Mouse (Mus musculus) olfactory bulb, adult 2 months (tissue): ENCODE data around the gene Clybl. TPM values are rescaled to one million over a fixed set of nuclear protein-coding genes. Genes with fewer than 3 reads are reported as not detected.

Experiments used
- H3K27ac ChIP-seq: fragments of 200-500 bp; 2 replicates; pipeline ENCODE4 v1.5.1; 2012; ENCODE audit warnings: low read depth, low read length; ENCODE audit not compliant: insufficient read depth
- H3K4me1 ChIP-seq: fragments of 200-500 bp; 2 replicates; pipeline ENCODE4 v1.6.1; 2012; ENCODE audit warnings: low read length; ENCODE audit not compliant: control insufficient read depth, insufficient read depth
- H3K4me3 ChIP-seq: fragments of 200-500 bp; 2 replicates; pipeline ENCODE4 v1.5.1; 2012; ENCODE audit warnings: mild to moderate bottlenecking, low read depth, low read length, moderate library complexity; ENCODE audit not compliant: insufficient read depth
- CTCF ChIP-seq: fragments of 200-500 bp; IDR thresholded peaks from 2 replicates; pipeline ENCODE4 v1.5.1; 2012; ENCODE audit warnings: low read depth, mild to moderate bottlenecking, low read length, moderate library complexity; ENCODE audit not compliant: insufficient read depth
- POLR2A ChIP-seq: fragments of 200-500 bp; IDR thresholded peaks from 2 replicates; pipeline ENCODE4 v1.6.1; 2012; ENCODE audit warnings: mild to moderate bottlenecking, low read depth, low read length, moderate library complexity; ENCODE audit not compliant: insufficient read depth
- WGBS: fragments of 180-500 bp; shearing (Covaris S2); methylation state at CpG from one replicate; pipeline ENCODE4 v1.1.7; 2018; 5-methylcytosine and 5-hydroxymethylcytosine counted together
- polyA plus RNA-seq: library from polyadenylated mRNA; stranded (reverse); fragments of >200 nt; gene quantifications from 2 replicates; pipeline ENCODE4 v1.2.4, GENCODE M21; 2012; ENCODE audit warnings: low replicate concordance; ENCODE audit not compliant: missing spikeins, insufficient read depth, insufficient read length

Clybl gene
- polyA plus RNA-seq, 1 experiment = not detected

- WGBS = 55% methylated on average over 8 of the region's 8 CpGs
- TF ChIP-seq CTCF (no peak), POLR2A (no peak)
These were observed 123.6 kb downstream of the Clybl start for GRCm38 (mm10) chr14:122305132-122305531.

DNA sequence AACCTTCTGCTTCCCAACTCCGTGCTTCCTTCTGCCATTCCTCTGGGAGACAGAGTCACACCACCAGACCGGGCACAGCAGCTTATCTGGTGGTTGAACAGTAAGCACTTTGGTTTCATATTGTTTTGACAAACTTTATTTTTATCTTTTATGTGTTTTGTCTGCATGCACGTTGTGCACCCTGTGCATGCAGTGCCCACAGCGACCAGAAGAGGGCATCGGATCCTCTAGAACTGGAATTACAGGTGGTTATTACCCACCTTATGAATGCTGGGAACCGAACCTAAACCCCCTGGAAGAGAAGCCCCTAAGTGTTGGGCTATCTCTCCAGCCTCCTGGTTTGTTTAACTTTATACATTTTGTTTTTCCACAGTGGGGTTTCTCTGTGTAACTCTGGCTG, 130.9 kb downstream of the Clybl start:
- TF ChIP-seq POLR2A = no peak
- TF ChIP-seq CTCF = no peak
- Histone ChIP-seq H3K4me3 (no peak overlapping the region), H3K27ac (no peak overlapping the region), H3K4me1 (no peaks in the 10 kb centered on the region)
- 98% methylated on average over 6 of the region's 6 CpGs for WGBS

More at GRCm38 (mm10) chr14:122305132-122305531, 123.6 kb downstream of the Clybl start:
- no peaks in the 10 kb centered on the region for H3K4me1 ChIP-seq
- H3K4me3 ChIP-seq = no peak overlapping the region
- no peak overlapping the region for H3K27ac ChIP-seq

GRCm38 (mm10) chr14:122313328-122313727, 131.8 kb downstream of the Clybl start:
- Histone ChIP-seq H3K4me3 (no peak overlapping the region), H3K4me1 (no peaks in the 10 kb centered on the region), H3K27ac (no peak overlapping the region)
- TF ChIP-seq POLR2A = no peak
- no peak for TF ChIP-seq CTCF
- 95% methylated on average over 4 of the region's 4 CpGs for WGBS

GRCm38 (mm10) chr14:122315743-122316142, 134.2 kb downstream of the Clybl start:
- no peaks in the 10 kb centered on the region for H3K4me1 ChIP-seq
- TF ChIP-seq POLR2A (no peak), CTCF (no peak)
- 93% methylated on average over 12 of the region's 12 CpGs for WGBS

GRCm38 (mm10) chr14:122322136-122322535, 140.6 kb downstream of the Clybl start:
- no peaks in the 10 kb centered on the region for H3K4me1 ChIP-seq
- H3K4me3 ChIP-seq = no peak overlapping the region
- 90% methylated on average over 5 of the region's 5 CpGs for WGBS
- TF ChIP-seq CTCF (no peak), POLR2A (no peak)
- no peak overlapping the region for H3K27ac ChIP-seq

More at GRCm38 (mm10) chr14:122315743-122316142, 134.2 kb downstream of the Clybl start:
- no peak overlapping the region for H3K4me3 ChIP-seq
- H3K27ac ChIP-seq = no peak overlapping the region

DNA sequence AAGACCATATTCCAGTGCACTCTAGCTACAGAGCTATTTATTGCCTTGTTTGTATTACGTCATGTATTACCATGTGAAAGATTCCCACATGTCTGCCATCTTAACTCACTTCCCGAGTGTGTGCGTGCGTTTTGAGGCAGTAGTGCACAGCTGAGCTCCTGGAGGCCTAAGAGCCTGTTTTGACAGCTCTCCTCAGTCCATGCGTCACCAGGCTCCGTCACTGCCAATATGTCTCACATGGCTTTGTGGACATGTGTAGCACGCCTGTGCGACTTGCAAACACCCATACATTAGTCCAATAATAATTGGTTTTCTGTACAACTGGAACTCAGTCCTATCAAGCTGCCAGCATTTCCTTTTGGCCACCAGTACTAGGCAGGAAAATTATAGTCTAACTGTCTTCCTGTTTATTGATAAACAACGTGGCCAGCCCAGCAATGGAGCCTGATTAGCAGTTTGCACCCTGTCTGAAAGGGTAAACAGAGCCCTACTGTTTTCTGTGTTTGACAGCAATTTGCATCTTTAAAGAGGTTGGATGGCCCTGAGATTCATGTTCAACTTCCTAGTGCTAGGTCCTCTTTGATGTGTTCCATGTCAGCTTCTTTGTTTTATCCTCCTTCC, 142.4 kb downstream of the Clybl start:
- no peak overlapping the region for H3K27ac ChIP-seq
- WGBS = 62% methylated on average over 9 of the region's 9 CpGs
- no peak for TF ChIP-seq POLR2A
- no peak for TF ChIP-seq CTCF
- H3K4me3 ChIP-seq = no peak overlapping the region
- H3K4me1 ChIP-seq = no peaks in the 10 kb centered on the region

DNA sequence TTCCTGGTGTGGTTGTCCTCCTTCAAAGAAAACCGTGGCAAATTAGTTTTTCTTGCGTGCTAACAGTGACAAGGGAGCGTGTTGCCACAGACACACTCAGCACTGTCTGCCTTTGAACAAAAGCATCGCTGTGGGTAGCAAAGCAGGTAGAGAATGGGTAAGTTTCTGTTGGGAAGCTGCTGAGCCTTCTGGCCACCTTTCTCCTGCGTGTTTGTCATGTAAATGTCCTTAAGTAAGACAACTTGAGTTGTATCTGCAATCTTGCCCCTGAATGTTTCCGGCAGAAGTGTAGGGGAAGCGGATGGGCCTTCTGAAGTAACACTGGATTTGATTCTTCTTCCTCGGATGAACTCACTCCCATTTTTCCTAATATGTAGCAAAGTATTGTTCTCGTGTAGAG, 148.6 kb downstream of the Clybl start:
- Histone ChIP-seq H3K4me3 (no peak overlapping the region), H3K27ac (no peak overlapping the region), H3K4me1 (no peaks in the 10 kb centered on the region)
- no peak for TF ChIP-seq POLR2A
- no peak for TF ChIP-seq CTCF
- 84% methylated on average over 9 of the region's 9 CpGs for WGBS

GRCm38 (mm10) chr14:122330716-122331115, 149.2 kb downstream of the Clybl start:
- H3K4me1 ChIP-seq = no peaks in the 10 kb centered on the region
- no peak overlapping the region for H3K4me3 ChIP-seq
- no peak overlapping the region for H3K27ac ChIP-seq
- TF ChIP-seq POLR2A (no peak), CTCF (no peak)
- WGBS = 96% methylated on average over 2 of the region's 2 CpGs

DNA sequence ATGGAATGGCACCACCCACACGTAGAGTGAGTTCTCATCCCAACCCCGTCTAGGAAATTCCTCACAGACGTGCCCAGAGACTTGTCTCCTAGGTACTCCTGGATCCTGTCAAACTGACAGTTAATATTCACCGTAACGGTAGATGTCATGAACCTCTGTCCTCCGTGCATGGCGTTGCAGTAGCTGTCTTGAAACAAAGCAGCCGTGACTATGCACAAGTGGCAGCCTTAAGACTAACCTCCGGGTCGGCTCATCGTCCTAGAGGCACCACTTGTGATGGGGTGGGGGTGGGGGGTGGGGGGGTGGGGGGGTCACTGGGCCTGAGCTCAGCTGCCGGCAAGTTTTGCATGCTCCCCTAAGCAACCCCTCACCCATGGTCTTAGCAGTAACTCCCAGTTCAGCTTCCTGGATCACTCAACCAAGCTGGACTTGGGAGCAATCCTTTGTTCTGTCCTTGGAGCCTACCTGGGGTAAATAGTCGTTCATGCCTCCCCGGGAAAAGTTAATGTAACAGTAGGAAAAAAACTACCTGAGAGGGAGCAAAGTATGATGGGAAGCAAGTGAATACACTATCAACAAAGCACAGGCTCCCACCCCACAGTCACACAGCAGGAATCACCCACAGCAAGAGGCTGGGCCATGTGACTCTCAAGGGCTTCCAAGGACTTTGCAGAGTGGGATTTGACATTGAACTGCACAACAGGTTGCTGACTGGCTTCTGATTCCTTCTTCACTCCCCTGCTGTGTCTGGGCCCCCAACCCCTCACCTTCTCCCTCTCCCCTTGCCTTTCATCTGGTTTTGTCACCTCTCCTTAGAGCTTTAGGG, 150.3 kb downstream of the Clybl start:
- WGBS = 80% methylated on average over 14 of the region's 14 CpGs
- no peaks in the 10 kb centered on the region for H3K4me1 ChIP-seq
- H3K4me3 ChIP-seq = no peak overlapping the region
- TF ChIP-seq CTCF (no peak), POLR2A (no peak)
- no peak overlapping the region for H3K27ac ChIP-seq

DNA sequence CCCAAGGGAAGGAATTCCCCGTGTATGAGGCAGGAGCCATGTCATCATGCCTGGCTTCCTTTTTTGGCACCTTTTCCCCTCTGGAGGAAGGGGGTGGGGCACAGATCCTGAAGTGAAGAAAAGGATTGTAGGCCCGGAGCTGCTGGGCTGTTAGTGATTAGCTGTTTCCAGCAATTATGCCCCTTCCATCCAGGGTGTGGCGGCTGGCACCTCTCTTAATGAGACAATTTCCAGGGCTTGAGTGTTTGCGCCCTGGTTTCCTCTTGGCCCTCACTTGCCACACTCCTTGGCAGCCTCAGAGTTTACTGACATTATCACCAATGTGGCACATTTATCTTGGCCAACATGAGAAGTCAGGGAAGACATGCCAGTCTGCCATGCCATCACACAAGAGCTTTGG, 155.5 kb downstream of the Clybl start:
- H3K4me1 ChIP-seq = no peaks in the 10 kb centered on the region
- WGBS = 66% methylated on average over 4 of the region's 4 CpGs

More for the DNA sequence above, 155.5 kb downstream of the Clybl start:
- Histone ChIP-seq H3K4me3 (no peak overlapping the region), H3K27ac (no peak overlapping the region)
- TF ChIP-seq POLR2A = no peak
- TF ChIP-seq CTCF = no peak
